Mouse (Mus musculus) CH12.LX (cell line): ENCODE results near the gene Mrpl2. TPM values are rescaled to one million over a fixed set of nuclear protein-coding genes. Genes with fewer than 3 reads are reported as not detected.

Source experiments
- DNase-seq: peaks from one replicate; pipeline ENCODE4 v3.0.0-alpha.2; 2013; ENCODE audit errors: extremely low read depth
- H3K27ac ChIP-seq: 2 replicates; pipeline ENCODE4 v1.5.1; 2012; ENCODE audit warnings: low read depth, mild to moderate bottlenecking, control low read depth, moderate library complexity; ENCODE audit not compliant: insufficient read depth
- H3K27me3 ChIP-seq: replicated peaks from 2 replicates; pipeline ENCODE3; 2012; ENCODE audit warnings: inconsistent platforms
- H3K36me3 ChIP-seq, 2 experiments: replicated peaks in 1 of 2; 2 replicates each; pipeline versions ENCODE3 to v1.6.1; 2012; ENCODE audit warnings: inconsistent platforms in 1 of 2, low read length in 1 of 2, mild to moderate bottlenecking in 1 of 2, mixed read lengths in 1 of 2, moderate library complexity in 1 of 2; ENCODE audit not compliant: control insufficient read depth in 1 of 2, insufficient read depth in 1 of 2
- H3K4me1 ChIP-seq, 2 experiments: 2 replicates each; pipeline ENCODE4 v1.6.1; 2012; ENCODE audit warnings: inconsistent platforms in 1 of 2, moderate library complexity in 1 of 2; ENCODE audit not compliant: insufficient read depth in 2 of 2, control insufficient read depth in 1 of 2
- H3K4me2 ChIP-seq: 2 replicates; pipeline ENCODE4 v1.6.1; 2012; ENCODE audit warnings: low read depth, mild to moderate bottlenecking, control low read depth; ENCODE audit not compliant: poor library complexity, insufficient read depth, severe bottlenecking
- H3K4me3 ChIP-seq, 3 experiments: fragments of 150-350 bp in 1 of 3; sonication (generic) in 1 of 3; replicated peaks in 1 of 3; 2 replicates each; pipeline versions ENCODE3 to v1.5.1; 2011 to 2012; ENCODE audit warnings: low read depth in 2 of 3, low read length in 2 of 3, mild to moderate bottlenecking in 2 of 3, moderate library complexity in 2 of 3, control low read depth in 1 of 3, improper control_type of control experiment in 1 of 3, inconsistent platforms in 1 of 3, mixed read lengths in 1 of 3; ENCODE audit not compliant: poor library complexity in 1 of 3
- H3K79me2 ChIP-seq: replicated peaks from 2 replicates; pipeline ENCODE4 v1.6.1; 2012; ENCODE audit warnings: mild to moderate bottlenecking, moderate library complexity; ENCODE audit not compliant: control insufficient read depth, poor library complexity, insufficient read depth, severe bottlenecking; ENCODE audit errors: extremely low read depth
- H3K9ac ChIP-seq: 2 replicates; pipeline ENCODE4 v1.6.1; 2012; ENCODE audit warnings: low read depth, mild to moderate bottlenecking, control low read depth, moderate library complexity; ENCODE audit not compliant: insufficient read depth
- H3K9me3 ChIP-seq: replicated peaks from 2 replicates; pipeline ENCODE3; 2012; ENCODE audit warnings: low read length, inconsistent platforms, mixed read lengths
- BHLHE40 ChIP-seq: IDR thresholded peaks from 2 replicates; pipeline ENCODE4 v1.6.1; 2011; ENCODE audit warnings: mild to moderate bottlenecking, low read depth, low read length, improper control_type of control experiment
- CHD1 ChIP-seq: IDR thresholded peaks from 2 replicates; pipeline ENCODE4 v1.6.1; 2012; ENCODE audit warnings: low read depth, low read length, improper control_type of control experiment, inconsistent platforms
- CHD2 ChIP-seq: IDR thresholded peaks from 2 replicates; pipeline ENCODE4 v1.6.1; 2011; ENCODE audit warnings: low read length, improper control_type of control experiment
- CTCF ChIP-seq, 2 experiments: IDR thresholded peaks in 1 of 2; conservative IDR thresholded peaks in 1 of 2; 2 replicates each; pipeline ENCODE4 v1.5.1; 2011 to 2012; ENCODE audit warnings: low read depth in 2 of 2, low read length in 2 of 2, improper control_type of control experiment in 1 of 2, inconsistent platforms in 1 of 2, mild to moderate bottlenecking in 1 of 2, moderate library complexity in 1 of 2
- E2F4 ChIP-seq: IDR thresholded peaks from 2 replicates; pipeline ENCODE4 v1.6.1; 2011; ENCODE audit warnings: low read depth, low read length, improper control_type of control experiment; ENCODE audit not compliant: insufficient replicate concordance
- ELF1 ChIP-seq: IDR thresholded peaks from 2 replicates; pipeline ENCODE4 v1.6.1; 2014; ENCODE audit warnings: low read depth, mild to moderate bottlenecking, inconsistent platforms, low read length, improper control_type of control experiment
- EP300 ChIP-seq: IDR thresholded peaks from 2 replicates; pipeline ENCODE4 v1.6.1; 2011; ENCODE audit warnings: low read length, improper control_type of control experiment
- ETS1 ChIP-seq: conservative IDR thresholded peaks from 2 replicates; pipeline ENCODE4 v1.6.1; 2012; ENCODE audit warnings: low read depth, mild to moderate bottlenecking, inconsistent platforms, low read length, improper control_type of control experiment, moderate library complexity
- GABPA ChIP-seq: IDR thresholded peaks from 2 replicates; pipeline ENCODE4 v1.6.1; 2012; ENCODE audit warnings: low read depth, low read length, improper control_type of control experiment, inconsistent platforms; ENCODE audit not compliant: insufficient replicate concordance
- HCFC1 ChIP-seq: IDR thresholded peaks from 2 replicates; pipeline ENCODE4 v1.6.1; 2012; ENCODE audit warnings: low read depth, mild to moderate bottlenecking, inconsistent platforms, low read length, improper control_type of control experiment
- IRF4 ChIP-seq: IDR thresholded peaks from 2 replicates; pipeline ENCODE4 v1.6.1; 2014; ENCODE audit warnings: low read depth, mild to moderate bottlenecking, inconsistent platforms, low read length, improper control_type of control experiment
- JUN ChIP-seq: IDR thresholded peaks from 2 replicates; pipeline ENCODE4 v1.6.1; 2011; ENCODE audit warnings: low read depth, mild to moderate bottlenecking, low read length, improper control_type of control experiment, moderate library complexity; ENCODE audit not compliant: insufficient read depth
- JUND ChIP-seq: conservative IDR thresholded peaks from 2 replicates; pipeline ENCODE4 v1.6.1; 2011; ENCODE audit warnings: low read depth, low read length, improper control_type of control experiment
- KAT2A ChIP-seq: IDR thresholded peaks from 2 replicates; pipeline ENCODE4 v1.6.1; 2012; ENCODE audit warnings: low read length, improper control_type of control experiment, inconsistent platforms; ENCODE audit not compliant: insufficient replicate concordance
- MAFK ChIP-seq: IDR thresholded peaks from 2 replicates; pipeline ENCODE4 v1.6.1; 2011; ENCODE audit warnings: low read length, improper control_type of control experiment; ENCODE audit not compliant: insufficient replicate concordance
- MAX ChIP-seq: IDR thresholded peaks from 2 replicates; pipeline ENCODE4 v1.6.1; 2011; ENCODE audit warnings: low read length, improper control_type of control experiment
- MAZ ChIP-seq: IDR thresholded peaks from 2 replicates; pipeline ENCODE4 v1.6.1; 2012; ENCODE audit warnings: low read depth, mild to moderate bottlenecking, inconsistent platforms, low read length, improper control_type of control experiment, moderate library complexity
- MEF2A ChIP-seq: IDR thresholded peaks from 2 replicates; pipeline ENCODE4 v1.6.1; 2014; ENCODE audit warnings: low read depth, mild to moderate bottlenecking, inconsistent platforms, low read length, improper control_type of control experiment, borderline replicate concordance
- MXI1 ChIP-seq: IDR thresholded peaks from 2 replicates; pipeline ENCODE4 v1.6.1; 2011; ENCODE audit warnings: mild to moderate bottlenecking, low read depth, low read length, improper control_type of control experiment
- MYC ChIP-seq: IDR thresholded peaks from 2 replicates; pipeline ENCODE4 v1.6.1; 2011; ENCODE audit warnings: low read depth, mild to moderate bottlenecking, improper control_type of control experiment, low read length
- NELFE ChIP-seq: IDR thresholded peaks from 2 replicates; pipeline ENCODE4 v1.6.1; 2011; ENCODE audit warnings: low read depth, low read length, improper control_type of control experiment
- NRF1 ChIP-seq: IDR thresholded peaks from 2 replicates; pipeline ENCODE4 v1.6.1; 2014; ENCODE audit warnings: low read depth, mild to moderate bottlenecking, inconsistent platforms, low read length, improper control_type of control experiment, moderate library complexity
- PAX5 ChIP-seq: IDR thresholded peaks from 2 replicates; pipeline ENCODE4 v1.6.1; 2012; ENCODE audit warnings: low read length, inconsistent platforms, mixed read lengths
- POLR2A ChIP-seq: IDR thresholded peaks from 2 replicates; pipeline ENCODE4 v1.6.1; 2011; ENCODE audit warnings: low read depth, mild to moderate bottlenecking, improper control_type of control experiment, low read length
- POLR2AphosphoS2 ChIP-seq: IDR thresholded peaks from 2 replicates; pipeline ENCODE4 v1.6.1; 2011; ENCODE audit warnings: low read depth, low read length, improper control_type of control experiment
- RAD21 ChIP-seq: IDR thresholded peaks from 2 replicates; pipeline ENCODE4 v1.6.1; 2011; ENCODE audit warnings: low read depth, mild to moderate bottlenecking, low read length, improper control_type of control experiment, moderate library complexity
- RCOR1 ChIP-seq: conservative IDR thresholded peaks from 2 replicates; pipeline ENCODE4 v1.6.1; 2012; ENCODE audit warnings: low read depth, mild to moderate bottlenecking, inconsistent platforms, low read length, improper control_type of control experiment
- SIN3A ChIP-seq: IDR thresholded peaks from 2 replicates; pipeline ENCODE4 v1.6.1; 2012; ENCODE audit warnings: low read length, improper control_type of control experiment, inconsistent platforms
- SMC3 ChIP-seq: IDR thresholded peaks from 2 replicates; pipeline ENCODE4 v1.6.1; 2011; ENCODE audit warnings: low read depth, low read length, improper control_type of control experiment
- TBP ChIP-seq: conservative IDR thresholded peaks from 2 replicates; pipeline ENCODE4 v1.6.1; 2011; ENCODE audit warnings: low read depth, low read length, improper control_type of control experiment
- TCF12 ChIP-seq: IDR thresholded peaks from 2 replicates; pipeline ENCODE4 v1.6.1; 2014; ENCODE audit warnings: low read depth, mild to moderate bottlenecking, inconsistent platforms, low read length, improper control_type of control experiment
- UBTF ChIP-seq: IDR thresholded peaks from 2 replicates; pipeline ENCODE4 v1.6.1; 2012; ENCODE audit warnings: low read depth, mild to moderate bottlenecking, inconsistent platforms, low read length, improper control_type of control experiment, moderate library complexity
- USF1 ChIP-seq: IDR thresholded peaks from 2 replicates; pipeline ENCODE4 v1.6.1; 2014; ENCODE audit warnings: low read depth, mild to moderate bottlenecking, inconsistent platforms, low read length, improper control_type of control experiment
- USF2 ChIP-seq: conservative IDR thresholded peaks from 2 replicates; pipeline ENCODE4 v1.6.1; 2011; ENCODE audit warnings: low read depth, low read length, improper control_type of control experiment
- ZC3H11A ChIP-seq: IDR thresholded peaks from 2 replicates; pipeline ENCODE4 v1.6.1; 2012; ENCODE audit warnings: low read depth, mild to moderate bottlenecking, inconsistent platforms, low read length, improper control_type of control experiment
- ZKSCAN1 ChIP-seq: IDR thresholded peaks from 2 replicates; pipeline ENCODE4 v1.6.1; 2012; ENCODE audit warnings: low read depth, inconsistent platforms, low read length, improper control_type of control experiment, borderline replicate concordance
- ZMIZ1 ChIP-seq: IDR thresholded peaks from 2 replicates; pipeline ENCODE4 v1.6.1; 2012; ENCODE audit warnings: low read depth, mild to moderate bottlenecking, inconsistent platforms, low read length, improper control_type of control experiment
- ZNF384 ChIP-seq: IDR thresholded peaks from 2 replicates; pipeline ENCODE4 v1.6.1; 2012; ENCODE audit warnings: low read depth, low read length, improper control_type of control experiment, inconsistent platforms
- dilution Hi-C: fragments of 300-500 bp; cut with MboI; formaldehyde crosslinking; loops from 2 replicates; pipeline ENCODE4 v1.14.3; 2020; ENCODE audit warnings: low sequenced_read_pairs; ENCODE audit not compliant: extremely low pct_unique_long_range_greater_than_20kb, extremely low pct_ligation_motif_present
- in situ Hi-C: fragments of 300-500 bp; cut with MboI; formaldehyde crosslinking; loops from 3 replicates; pipeline ENCODE4 v1.14.3; 2019; ENCODE audit warnings: low sequenced_read_pairs, low pct_ligation_motif_present, low pct_unique_long_range_greater_than_20kb, mixed read lengths
- polyA plus RNA-seq: library from polyadenylated mRNA; unstranded; fragments of >175 nt; gene quantifications from 2 replicates; pipeline ENCODE4 v1.2.1, GENCODE M21; 2012; ENCODE audit warnings: low read depth; ENCODE audit not compliant: insufficient read length
- total RNA-seq, 2 experiments: library from RNA; depleted of rRNA; stranded (reverse); fragments of 300-350 nt in 1 of 2; fragments of >200 nt in 1 of 2; gene quantifications; 2 replicates each; pipeline ENCODE4 v1.2.3; 2012 to 2014

Mrpl2 gene
- total and polyA plus RNA-seq, 3 experiments = 130 to 238 (median 158) TPM

- DNase-seq = peak; percentile 94
- Histone ChIP-seq H3K79me2 (peaks cover 31% of the 10 kb centered on the region), H3K9me3 (peaks cover 7% of the 10 kb centered on the region), H3K4me3 (peak within 1 kb of the TSS; percentile 64 to 94 (median 81)), H3K36me3 (peaks cover 66 to 82% of the 10 kb centered on the region in 2 experiments), H3K27ac (peak within 1 kb of the TSS; percentile 35), H3K4me1 (peaks cover 13 to 37% of the 10 kb centered on the region in 2 experiments), H3K27me3 (no peaks in the 10 kb centered on the region)
- dilution Hi-C loops = no loop called here
- no peak for TF ChIP-seq MAFK
- TF ChIP-seq HCFC1 = peak; percentile 84
- TF ChIP-seq ZNF384 = no peak
- TF ChIP-seq EP300 = no peak
- peak; percentile 90 for TF ChIP-seq POLR2A
- peak; percentile 90 for TF ChIP-seq SIN3A
- no peak for TF ChIP-seq CTCF (conservative IDR thresholded peaks at IDR 0.05 in 1 of 2, IDR thresholded peaks at IDR 0.05 in 1 of 2; ENCODE audit: low read depth in 2 of 2, low read length in 2 of 2)
- TF ChIP-seq JUND = no peak
- no peak; the same call in 1 of the 2 replicates for TF ChIP-seq MAX
- TF ChIP-seq IRF4 = no peak
- no peak for TF ChIP-seq RCOR1
- TF ChIP-seq GABPA = no peak
- TF ChIP-seq USF2 = no peak
- no peak for TF ChIP-seq CHD1
- no peak for TF ChIP-seq MAZ
- TF ChIP-seq JUN = no peak
- no peak for TF ChIP-seq UBTF
- no peak for TF ChIP-seq ZC3H11A
- TF ChIP-seq PAX5 = no peak
- TF ChIP-seq NELFE = peak; percentile 47
- no peak for TF ChIP-seq SMC3
- no peak for TF ChIP-seq MYC
- TF ChIP-seq NRF1 = no peak
- TF ChIP-seq POLR2AphosphoS2 = peak; percentile 97
- no peak for TF ChIP-seq RAD21
- no peak for TF ChIP-seq BHLHE40
- no peak for TF ChIP-seq TCF12
- TF ChIP-seq MEF2A = no peak
- no peak for TF ChIP-seq CHD2
- no peak for TF ChIP-seq E2F4
- TF ChIP-seq ZKSCAN1 = no peak
- no peak; the same call in 1 of the 2 replicates for TF ChIP-seq KAT2A
- no peak for TF ChIP-seq ETS1
- TF ChIP-seq TBP = 0 out of 2 replicates have a peak, but pooled peaks have one; percentile 17
- peak; percentile 95 for TF ChIP-seq MXI1
- no peak for TF ChIP-seq USF1
- TF ChIP-seq ELF1 = peak; percentile 97
- TF ChIP-seq ZMIZ1 = peak; percentile 71; the same call in 1 of the 2 replicates
- TF ChIP-seq, all 38 proteins: peak for 9
- H3K4me2 ChIP-seq = peak within 1 kb of the TSS; percentile 90
- H3K9ac ChIP-seq = peak within 1 kb of the TSS; percentile 45
- in situ Hi-C loops = no loop called here
Observed at GRCm38 (mm10) chr17:46673850-46674529, 28.0 kb downstream of the Mrpl2 start, which contains the start of gene Rrp36. Gene Rrp36, minus strand, starts transcription at chr17:46674352.
